Mouse (Mus musculus): ENCODE results near the gene Fancg.
A peak's percentile ranks its signal among the peaks of the same experiment; 100 is the strongest.

Fancg gene

GRCm38 (mm10) chr4:43010161-43011038 is at the start of gene Fancg:
TSS of gene Fancg (minus strand) at chr4:43010506.
- DNase-seq: peak; percentile 91

- DNase-seq: no peak
Observed at GRCm38 (mm10) chr4:43059697-43060096, 49.4 kb upstream of the Fancg start.

GRCm38 (mm10) chr4:43058753-43059654 is 48.7 kb upstream of the Fancg start, which contains the start of gene Unc13b:
TSS of gene Unc13b (plus strand) at chr4:43058953.
- DNase-seq: peak; percentile 98

GRCm38 (mm10) chr4:43058392-43058752 is 48.1 kb upstream of the Fancg start:
- no peak for DNase-seq

GRCm38 (mm10) chr4:43057654-43058053 is 47.3 kb upstream of the Fancg start:
- no peak for DNase-seq

GRCm38 (mm10) chr4:43052627-43053026 is 42.3 kb upstream of the Fancg start:
- DNase-seq: peak; percentile 86

- peak; percentile 92 for DNase-seq
Observed at GRCm38 (mm10) chr4:43047231-43047630, 36.9 kb upstream of the Fancg start.

- no peak for DNase-seq
Observed at GRCm38 (mm10) chr4:43046607-43047006, 36.3 kb upstream of the Fancg start.

- DNase-seq: peak; percentile 99
Observed at GRCm38 (mm10) chr4:43045659-43046302, 35.5 kb upstream of the Fancg start, which contains the start of gene Fam214b. TSS of gene Fam214b (minus strand) at chr4:43046220.

- DNase-seq: no peak
Observed at GRCm38 (mm10) chr4:43045285-43045658, 35.0 kb upstream of the Fancg start.

GRCm38 (mm10) chr4:43044673-43045072 is 34.4 kb upstream of the Fancg start:
- peak; percentile 32 for DNase-seq

- peak; percentile 94 for DNase-seq
Observed at GRCm38 (mm10) chr4:43043644-43044357, 33.5 kb upstream of the Fancg start.

- no peak for DNase-seq
Observed at GRCm38 (mm10) chr4:43040881-43041547, 30.7 kb upstream of the Fancg start.

GRCm38 (mm10) chr4:43040114-43040572 is 29.8 kb upstream of the Fancg start:
- peak; percentile 99 for DNase-seq

- no peak for DNase-seq
Observed at GRCm38 (mm10) chr4:43039609-43040008, 29.3 kb upstream of the Fancg start.

GRCm38 (mm10) chr4:43038567-43039495 is 28.5 kb upstream of the Fancg start:
- peak; percentile 65 for DNase-seq

- no peak for DNase-seq
Observed at GRCm38 (mm10) chr4:43037860-43038566, 27.7 kb upstream of the Fancg start.

GRCm38 (mm10) chr4:43036356-43036755 is 26.1 kb upstream of the Fancg start:
- no peak for DNase-seq

GRCm38 (mm10) chr4:43035851-43036250 is 25.5 kb upstream of the Fancg start:
- no peak for DNase-seq

GRCm38 (mm10) chr4:43033481-43033880 is 23.2 kb upstream of the Fancg start:
- DNase-seq: no peak
